Mouse (Mus musculus) lung, embryonic 14.5 days (tissue): ENCODE results near the gene Dennd6a. TPM values are rescaled to one million over a fixed set of nuclear protein-coding genes. Genes with fewer than 3 reads are reported as not detected.

ENCODE experiments used
- ATAC-seq: fragments of 200-750 bp; cut with Nextera tagmentation; 2 replicates; pipeline ENCODE4 v1.8.0; 2017; ENCODE audit warnings: mild to moderate bottlenecking, moderate TSS enrichment, moderate library complexity; ENCODE audit not compliant: insufficient read depth
- DNase-seq: peaks from one replicate; pipeline ENCODE4 v3.0.0-alpha.2; 2015
- H3K27ac ChIP-seq: fragments of 300-500 bp; sonication (generic); 2 replicates; pipeline ENCODE4 v1.5.1; 2014; ENCODE audit warnings: low read depth, mild to moderate bottlenecking, moderate library complexity
- H3K27me3 ChIP-seq: fragments of 300-500 bp; sonication (generic); 2 replicates; pipeline ENCODE4 v1.6.1; 2014; ENCODE audit warnings: low read length, control low read depth; ENCODE audit not compliant: insufficient read depth
- H3K36me3 ChIP-seq: fragments of 300-500 bp; sonication (generic); 2 replicates; pipeline ENCODE4 v1.6.1; 2014; ENCODE audit warnings: control low read depth; ENCODE audit not compliant: insufficient read depth
- H3K4me1 ChIP-seq: fragments of 300-500 bp; sonication (generic); 2 replicates; pipeline ENCODE4 v1.6.1; 2014; ENCODE audit warnings: antibody characterized with exemption, control low read depth; ENCODE audit not compliant: insufficient read depth
- H3K4me2 ChIP-seq: fragments of 300-500 bp; sonication (generic); 2 replicates; pipeline ENCODE4 v1.6.1; 2014; ENCODE audit warnings: mild to moderate bottlenecking
- H3K4me3 ChIP-seq: fragments of 300-500 bp; sonication (generic); 2 replicates; pipeline ENCODE4 v1.5.1; 2014; ENCODE audit warnings: low read depth, low read length
- H3K9ac ChIP-seq: fragments of 300-500 bp; sonication (generic); 2 replicates; pipeline ENCODE4 v1.6.1; 2014
- H3K9me3 ChIP-seq: fragments of 300-500 bp; sonication (generic); 2 replicates; pipeline ENCODE4 v1.6.1; 2016; ENCODE audit warnings: low read depth, low read length, control low read depth
- CTCF ChIP-seq: IDR thresholded peaks from 2 replicates; pipeline ENCODE4 v1.5.1; 2016; ENCODE audit warnings: antibody characterized with exemption, low read depth
- WGBS: fragments of 180-500 bp; shearing (Covaris S2); extraction: QIAGEN DNeasy Blood & Tissue Kit; methylation state at CpG from one replicate; pipeline ENCODE4 v1.1.7; 2014; 5-methylcytosine and 5-hydroxymethylcytosine counted together
- polyA plus RNA-seq: library from polyadenylated mRNA; unstranded; fragments of >200 nt; fragmentation: Nextera tagmentation; extraction: Ambion mirVana; gene quantifications from 2 replicates; pipeline ENCODE4 v1.2.1, GENCODE M21; 2014

Dennd6a gene
- polyA plus RNA-seq, 1 experiment from 2014 or later, result 39.1 TPM

- DNase-seq, result no peak
- Histone ChIP-seq H3K4me3 (no peak overlapping the region), H3K4me2 (no peak overlapping the region), H3K27ac (no peak overlapping the region), H3K27me3 (no peaks in the 10 kb centered on the region), H3K36me3 (peaks cover 42% of the 10 kb centered on the region), H3K9ac (no peak overlapping the region), H3K9me3 (no peaks in the 10 kb centered on the region; the same call in 1 of the 2 replicates), H3K4me1 (no peaks in the 10 kb centered on the region)
- no peak for ATAC-seq
- no peak for TF ChIP-seq CTCF
- 89% methylated on average over 7 of the region's 7 CpGs for WGBS
Observed at GRCm38 (mm10) chr14:26595167-26595566, 21.5 kb downstream of the Dennd6a start.

GRCm38 (mm10) chr14:26595695-26596365 is 22.2 kb downstream of the Dennd6a start:
- H3K9me3 ChIP-seq, result no peaks in the 10 kb centered on the region; the same call in 1 of the 2 replicates
- no peaks in the 10 kb centered on the region for H3K27me3 ChIP-seq
- DNase-seq, result no peak
- H3K4me3 ChIP-seq, result no peak overlapping the region
- no peaks in the 10 kb centered on the region for H3K4me1 ChIP-seq
- H3K36me3 ChIP-seq, result peaks cover 47% of the 10 kb centered on the region
- no peak for TF ChIP-seq CTCF
- H3K27ac ChIP-seq, result no peak overlapping the region
- no peak overlapping the region for H3K9ac ChIP-seq
- H3K4me2 ChIP-seq, result no peak overlapping the region
- no peak for ATAC-seq
- WGBS, result 68% methylated on average over 5 of the region's 5 CpGs

GRCm38 (mm10) chr14:26605354-26605753 is 31.7 kb downstream of the Dennd6a start:
- 71% methylated on average over 4 of the region's 4 CpGs for WGBS
- Histone ChIP-seq H3K4me3 (no peak overlapping the region), H3K4me1 (no peaks in the 10 kb centered on the region), H3K4me2 (no peak overlapping the region), H3K27ac (no peak overlapping the region), H3K9ac (no peak overlapping the region), H3K36me3 (peaks cover 71% of the 10 kb centered on the region), H3K27me3 (no peaks in the 10 kb centered on the region), H3K9me3 (no peaks in the 10 kb centered on the region)
- DNase-seq (no peak), ATAC-seq (no peak)
- TF ChIP-seq CTCF, result no peak

GRCm38 (mm10) chr14:26609674-26610073 is 36.0 kb downstream of the Dennd6a start:
- no peak overlapping the region for H3K4me2 ChIP-seq
- H3K4me1 ChIP-seq, result no peaks in the 10 kb centered on the region
- no peak for DNase-seq
- no peak for TF ChIP-seq CTCF
- 94% methylated on average over 1 of the region's 1 CpGs for WGBS
- H3K27ac ChIP-seq, result no peak overlapping the region
- ATAC-seq, result no peak
- H3K4me3 ChIP-seq, result no peak overlapping the region
- no peaks in the 10 kb centered on the region for H3K9me3 ChIP-seq
- H3K36me3 ChIP-seq, result peaks cover 75% of the 10 kb centered on the region
- H3K27me3 ChIP-seq, result no peaks in the 10 kb centered on the region
- no peak overlapping the region for H3K9ac ChIP-seq

- Histone ChIP-seq H3K9me3 (no peaks in the 10 kb centered on the region), H3K27me3 (no peaks in the 10 kb centered on the region), H3K4me2 (no peak overlapping the region), H3K27ac (no peak overlapping the region), H3K9ac (no peak overlapping the region), H3K36me3 (peaks cover 74% of the 10 kb centered on the region), H3K4me3 (no peak overlapping the region), H3K4me1 (no peaks in the 10 kb centered on the region)
- ATAC-seq, result no peak
- WGBS, result 91% methylated on average over 4 of the region's 4 CpGs
- DNase-seq, result no peak
- TF ChIP-seq CTCF, result no peak
Observed at GRCm38 (mm10) chr14:26610689-26611088, 37.0 kb downstream of the Dennd6a start.

GRCm38 (mm10) chr14:26625301-26625700 is 51.6 kb downstream of the Dennd6a start:
- H3K27me3 ChIP-seq, result no peaks in the 10 kb centered on the region
- H3K9me3 ChIP-seq, result no peaks in the 10 kb centered on the region
- ATAC-seq (no peak), DNase-seq (no peak)
- peaks cover 85% of the 10 kb centered on the region for H3K36me3 ChIP-seq
- H3K9ac ChIP-seq, result no peak overlapping the region
- WGBS, result 67% methylated on average over 4 of the region's 4 CpGs
- H3K27ac ChIP-seq, result no peak overlapping the region
- H3K4me1 ChIP-seq, result no peaks in the 10 kb centered on the region
- H3K4me3 ChIP-seq, result no peak overlapping the region
- no peak overlapping the region for H3K4me2 ChIP-seq
- no peak for TF ChIP-seq CTCF

GRCm38 (mm10) chr14:26626605-26627140 is 53.0 kb downstream of the Dennd6a start:
- Histone ChIP-seq H3K9me3 (no peaks in the 10 kb centered on the region), H3K27me3 (no peaks in the 10 kb centered on the region), H3K9ac (no peak overlapping the region), H3K4me2 (no peak overlapping the region), H3K4me3 (no peak overlapping the region), H3K36me3 (peaks cover 80% of the 10 kb centered on the region), H3K27ac (no peak overlapping the region), H3K4me1 (no peaks in the 10 kb centered on the region)
- no peak for ATAC-seq
- DNase-seq, result no peak
- no peak for TF ChIP-seq CTCF
- WGBS, result 87% methylated on average over 5 of the region's 5 CpGs
